Mouse (Mus musculus) kidney, adult 18-20 months (tissue): ENCODE measurements around the gene Slc23a4.

Experiments used
- DNase-seq: peaks from one replicate; pipeline ENCODE4 v3.0.0; 2021

The Slc23a4 gene

DNA sequence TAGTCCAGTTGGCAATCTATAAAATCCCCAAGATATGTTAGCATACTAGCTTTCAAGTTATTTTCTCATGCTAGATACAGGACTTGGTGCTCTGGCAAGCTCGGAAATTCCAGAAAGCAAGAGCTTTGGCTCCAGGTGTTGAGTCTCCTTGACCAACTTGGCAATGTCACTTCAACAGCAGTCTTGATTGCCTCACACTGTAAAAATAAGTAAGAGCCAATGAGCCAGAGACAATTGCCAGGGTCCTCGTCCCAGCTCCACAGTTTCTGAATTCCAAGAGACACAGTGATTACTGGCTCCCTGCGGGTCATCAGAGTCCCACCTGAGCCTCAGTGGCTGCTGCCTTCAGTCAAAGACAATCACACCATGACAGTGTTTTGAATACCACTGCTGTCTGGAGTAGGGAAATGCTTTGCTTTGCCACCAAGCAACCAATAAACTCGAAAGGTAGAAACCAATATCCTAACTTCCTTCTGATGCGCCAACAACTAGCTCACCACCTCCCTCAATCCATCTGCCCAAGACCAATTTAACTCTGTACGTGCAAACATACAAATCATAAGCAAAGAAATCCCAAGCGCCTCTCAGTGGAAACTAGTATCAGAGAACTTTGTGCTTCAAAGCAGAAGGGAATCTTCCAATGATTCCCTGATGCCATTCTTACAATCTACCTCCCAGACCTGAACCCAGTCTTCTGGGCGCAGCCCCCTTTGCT lies 78.4 kb downstream of the Slc23a4 start:
- peak; percentile 34 for DNase-seq

DNA sequence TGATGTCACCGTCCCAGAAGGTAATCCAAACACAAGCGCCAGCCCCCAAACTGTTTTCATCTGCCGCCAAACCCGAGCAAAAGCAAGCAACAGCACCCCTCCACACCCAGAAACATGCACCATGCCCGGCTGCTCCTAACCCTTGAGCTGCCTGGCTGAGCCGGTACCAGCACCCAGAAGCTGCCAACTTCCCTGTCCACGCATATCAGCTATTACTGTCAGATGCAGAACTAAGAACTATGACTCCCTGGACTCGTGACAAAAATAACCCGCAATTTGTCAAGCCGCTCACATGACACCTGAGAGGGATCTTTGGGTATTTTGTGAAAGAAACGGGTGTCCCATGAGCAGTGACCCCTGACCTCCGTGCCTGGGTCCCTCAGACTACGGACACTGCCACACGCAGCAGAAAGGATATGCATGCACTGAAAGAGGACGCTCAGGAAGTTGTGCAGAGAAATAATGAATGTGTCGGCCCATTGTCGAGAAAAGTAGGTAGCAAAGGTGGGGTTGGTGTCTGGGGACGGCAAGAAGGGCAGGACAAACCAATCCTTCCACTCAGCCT lies 80.4 kb downstream of the Slc23a4 start:
- peak; percentile 49 for DNase-seq

DNA sequence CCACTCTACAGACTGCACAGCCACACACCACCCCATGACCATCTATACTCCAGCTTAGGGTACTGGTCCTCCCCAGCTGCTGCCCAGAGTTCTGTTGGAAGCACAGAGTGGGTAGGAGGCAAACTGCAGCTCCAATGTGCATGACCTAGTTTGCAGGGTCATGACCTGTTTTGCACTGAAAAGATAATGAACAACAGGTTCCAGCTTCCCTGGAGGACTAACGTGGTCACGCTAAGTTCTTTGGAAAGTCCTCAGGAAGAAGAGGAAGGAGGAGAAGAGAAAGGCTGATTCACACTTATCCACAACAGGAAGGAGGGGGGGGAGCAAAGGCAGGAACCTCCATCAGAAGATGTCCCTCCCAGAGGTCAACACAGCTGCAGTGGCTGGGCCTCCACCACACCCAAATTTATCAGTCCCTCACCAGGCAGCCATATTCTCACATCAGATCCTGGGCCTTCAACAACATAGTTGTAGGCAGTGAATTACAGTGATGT lies 81.0 kb downstream of the Slc23a4 start:
- peak; percentile 64 for DNase-seq

DNA sequence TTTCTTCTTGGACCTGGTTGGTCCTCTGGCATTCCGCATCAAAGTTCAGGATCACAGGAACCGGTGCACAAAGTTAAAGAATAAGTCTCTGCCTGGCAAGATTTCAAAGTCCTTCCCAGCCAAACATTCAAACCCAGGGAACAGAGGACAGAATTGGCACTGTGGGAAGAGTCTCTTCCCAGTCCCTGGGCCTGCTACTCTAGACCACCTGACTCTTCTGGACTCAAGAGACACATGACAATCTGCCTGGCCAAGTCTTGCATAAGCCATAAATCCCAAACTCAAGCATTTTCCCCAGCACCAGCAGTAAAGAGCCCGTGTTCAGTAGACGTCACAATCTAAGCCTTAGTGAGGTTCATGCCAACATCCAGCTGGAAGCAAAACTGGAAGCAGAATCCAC lies 81.5 kb downstream of the Slc23a4 start:
- peak; percentile 71 for DNase-seq

DNA sequence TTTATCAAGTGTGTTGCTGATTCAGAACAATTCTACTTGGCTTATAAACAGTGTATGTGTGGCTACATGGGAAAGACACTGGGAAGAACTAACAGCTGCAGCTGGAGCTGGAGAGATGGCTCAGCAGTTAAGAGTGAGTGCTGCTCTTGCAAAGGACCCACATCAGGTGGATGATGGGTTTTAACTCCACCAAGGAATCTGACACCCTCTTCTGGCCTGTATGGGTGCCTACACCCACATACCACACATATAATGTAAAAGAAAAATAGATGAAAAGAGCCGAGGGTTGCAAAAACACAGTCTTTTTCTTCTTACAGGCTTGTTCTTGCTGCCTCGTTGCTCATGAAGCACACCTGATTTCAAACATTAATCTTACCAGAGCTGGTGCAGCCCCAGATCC lies 82.1 kb downstream of the Slc23a4 start:
- no peak for DNase-seq

DNA sequence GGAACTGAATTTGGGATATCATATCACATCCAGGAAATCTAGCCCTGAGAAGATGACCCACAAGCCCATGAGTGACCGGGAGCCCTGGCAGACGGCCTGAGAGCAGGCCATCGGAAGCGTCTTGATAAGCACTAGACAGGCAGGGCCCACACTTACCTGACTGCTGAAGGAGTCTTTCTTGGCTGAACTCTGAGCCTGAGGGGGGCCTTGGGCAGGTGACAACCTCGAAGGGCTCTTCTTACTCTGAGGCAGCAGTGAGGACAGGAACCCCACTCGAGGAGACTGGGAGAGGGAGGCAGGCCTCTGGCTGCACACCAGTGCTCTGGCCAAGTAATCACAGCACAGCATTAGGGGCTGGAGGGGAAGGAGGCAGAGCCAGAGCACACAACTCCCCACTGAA lies 83.8 kb downstream of the Slc23a4 start:
- DNase-seq, result no peak

DNA sequence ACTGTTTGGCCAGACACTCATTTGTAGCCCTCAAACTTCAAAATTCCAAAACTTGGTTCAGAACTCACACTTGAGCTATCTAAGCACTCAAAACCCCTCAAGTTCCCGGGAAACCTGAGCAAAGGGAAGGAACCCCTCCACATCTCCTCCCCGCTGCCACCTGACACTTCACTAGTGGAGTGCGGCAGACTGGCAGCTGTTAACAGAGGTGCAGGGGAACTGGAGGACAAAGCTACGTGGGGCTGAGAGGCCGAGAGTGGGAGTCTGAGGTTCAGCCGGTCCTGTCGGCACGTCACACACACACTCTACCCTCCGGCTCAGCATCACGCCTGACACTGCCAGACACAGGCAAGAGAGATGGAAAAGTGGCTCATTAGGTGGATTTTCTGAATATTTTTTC lies 84.4 kb downstream of the Slc23a4 start:
- no peak for DNase-seq

DNA sequence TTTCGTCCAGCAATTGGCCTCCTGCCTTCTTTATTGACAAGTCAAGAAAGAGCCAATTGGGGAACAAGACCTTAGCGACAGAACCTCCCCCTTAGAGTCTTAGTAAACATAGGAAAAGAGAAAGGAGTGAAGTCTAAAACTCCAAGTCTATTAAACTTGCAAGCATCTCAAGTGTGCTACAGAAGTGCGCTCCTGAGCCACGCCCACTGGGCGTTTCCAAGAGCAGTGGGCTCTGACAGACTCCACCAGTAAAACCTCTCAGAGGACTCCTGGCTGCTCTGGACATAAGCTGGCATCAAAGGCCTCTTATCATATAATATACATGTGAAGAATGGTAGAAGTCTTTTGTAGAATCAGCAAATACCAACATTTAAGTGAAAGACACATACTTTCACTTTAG lies 84.8 kb downstream of the Slc23a4 start:
- DNase-seq, result no peak

DNA sequence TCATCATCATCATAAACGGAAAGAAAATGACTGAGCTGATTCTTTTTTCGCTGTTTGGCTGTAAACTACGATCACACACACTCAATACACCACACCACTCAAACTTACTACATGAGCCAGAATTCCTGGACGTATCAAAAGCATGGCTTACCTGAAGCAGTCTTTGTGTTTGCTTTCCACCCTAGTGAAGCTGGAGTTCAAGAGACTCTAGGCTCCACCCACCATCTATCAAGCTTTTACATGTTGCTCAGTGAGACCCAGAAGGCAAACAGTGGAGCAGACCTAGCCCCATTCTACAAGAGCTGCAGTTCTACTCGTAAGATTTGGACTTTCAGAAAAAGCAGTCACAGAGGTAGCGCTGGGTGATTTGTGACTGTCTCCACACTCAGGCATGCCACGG lies 85.6 kb downstream of the Slc23a4 start:
- no peak for DNase-seq

DNA sequence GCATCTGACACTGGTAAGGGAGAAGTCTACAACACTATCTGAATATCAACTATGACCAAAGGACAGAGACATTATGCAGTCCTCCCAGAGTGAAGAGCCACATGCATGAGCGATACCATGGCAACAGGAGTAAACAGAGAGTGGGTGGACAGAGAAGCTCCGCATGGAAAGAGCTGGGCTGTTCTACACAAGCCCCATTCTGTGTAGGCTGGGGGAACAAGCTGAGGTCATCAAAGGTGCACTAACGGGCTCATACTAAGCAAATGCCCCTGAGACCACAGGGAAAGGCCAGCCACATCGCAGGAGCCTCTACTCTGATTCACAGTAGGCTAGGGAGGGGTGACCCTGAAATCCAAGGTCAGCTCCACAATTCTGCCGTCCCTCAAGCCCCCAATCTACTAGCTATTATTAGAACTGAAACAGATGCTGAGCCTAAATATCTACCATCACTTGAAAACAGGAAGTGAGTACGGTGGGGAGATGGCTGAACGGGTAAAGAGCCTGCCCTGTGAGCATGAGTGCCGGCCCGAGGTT lies 86.2 kb downstream of the Slc23a4 start:
- DNase-seq, result no peak

DNA sequence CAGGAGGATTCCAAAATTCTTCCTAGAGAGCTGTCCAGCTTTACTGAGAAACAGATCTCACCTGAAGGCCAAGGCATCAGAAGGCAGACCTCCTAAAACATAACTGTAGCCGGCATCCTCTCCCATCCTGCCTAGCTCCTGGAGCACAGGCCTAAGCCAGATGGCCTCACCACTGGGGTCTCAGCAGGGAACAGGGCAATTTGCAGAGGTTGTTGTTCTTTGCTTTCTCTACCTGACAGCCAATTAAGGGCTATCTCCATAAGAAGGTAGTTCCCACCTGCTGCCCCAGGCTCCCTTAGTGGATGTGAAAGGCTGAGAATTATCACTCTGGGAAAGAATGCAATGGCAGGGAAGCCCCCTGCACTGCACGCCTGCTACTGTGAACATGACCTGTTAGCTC lies 87.2 kb downstream of the Slc23a4 start:
- no peak for DNase-seq

DNA sequence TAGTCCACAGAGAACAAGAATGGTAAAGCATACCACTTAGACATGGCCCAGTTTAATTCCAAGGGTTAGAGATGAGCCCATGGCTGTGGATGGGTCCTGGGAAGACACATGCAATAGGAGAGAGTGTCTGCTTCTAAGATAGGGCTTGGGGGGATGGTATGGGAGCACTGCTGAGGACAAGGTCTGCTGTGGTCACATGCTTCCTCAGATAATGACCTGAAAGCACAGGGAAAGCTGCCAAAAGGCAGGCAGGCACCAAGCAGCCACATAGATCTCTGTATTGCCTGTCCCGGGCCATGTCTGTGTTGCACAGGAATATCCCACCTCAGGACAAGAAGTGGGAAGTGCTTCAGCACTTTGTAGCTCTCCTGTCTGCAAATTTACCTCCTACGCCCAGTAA lies 89.1 kb downstream of the Slc23a4 start:
- DNase-seq, result peak; percentile 56

DNA sequence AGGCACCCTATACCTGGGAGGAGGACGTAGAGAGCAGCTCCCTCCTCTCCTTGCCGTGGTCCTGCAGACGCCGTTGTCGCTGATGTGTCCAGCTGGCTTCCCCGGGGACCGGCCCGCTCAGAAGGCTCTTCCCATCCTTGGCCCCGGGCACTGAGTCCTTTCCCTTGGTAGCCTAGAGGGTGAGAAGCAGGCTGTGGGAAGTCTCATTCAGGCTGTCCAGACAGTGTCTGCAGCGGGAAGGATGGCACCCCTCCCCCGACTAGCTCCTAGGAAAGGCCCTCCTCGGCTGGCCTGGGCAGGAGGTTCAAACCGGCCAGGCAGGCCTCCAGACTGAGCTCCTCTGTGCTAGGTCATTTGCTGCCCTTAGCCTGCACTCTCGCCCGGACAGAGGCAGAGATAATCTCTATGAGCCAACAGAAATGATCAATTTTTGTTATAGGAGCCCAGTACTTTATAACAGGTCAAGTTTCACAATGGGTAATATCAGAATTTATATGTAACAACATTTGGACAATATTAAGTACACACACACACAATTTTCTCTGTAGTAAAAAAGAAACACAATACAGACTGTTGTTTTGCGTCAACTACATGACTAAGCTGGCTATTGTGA lies 91.9 kb downstream of the Slc23a4 start:
- DNase-seq, result no peak

DNA sequence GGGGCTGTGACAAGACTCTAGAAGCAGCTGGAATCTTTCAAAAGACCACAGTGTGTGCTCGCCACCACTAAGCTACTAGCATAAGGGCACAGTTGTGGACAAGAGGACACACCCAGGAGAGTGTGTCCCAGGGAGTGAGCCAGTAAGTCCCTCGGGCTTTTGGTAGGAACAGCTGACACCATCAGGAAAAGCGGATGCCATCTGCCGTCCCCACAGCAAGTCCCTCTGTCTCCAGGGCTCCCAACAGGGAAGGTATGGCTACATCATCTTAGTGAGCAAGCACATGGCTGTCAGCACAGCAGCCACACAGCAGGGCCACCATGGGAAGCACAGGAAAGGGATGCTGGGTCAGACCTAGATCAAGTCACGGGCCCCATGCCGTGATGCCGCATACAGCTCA lies 92.6 kb downstream of the Slc23a4 start:
- no peak for DNase-seq
